Mouse (Mus musculus) thymus, postnatal 0 days (tissue): Measurements from ENCODE around the gene Tstd3. TPM values are rescaled to one million over a fixed set of nuclear protein-coding genes. Genes with fewer than 3 reads are reported as not detected.

Experiments
- DNase-seq: peaks from one replicate; pipeline ENCODE4 v3.0.0-alpha.2; 2015; ENCODE audit warnings: low spot score
- polyA plus RNA-seq: library from polyadenylated mRNA; unstranded; fragments of >200 nt; fragmentation: Nextera tagmentation; extraction: Ambion mirVana; gene quantifications from 2 replicates; pipeline ENCODE4 v1.2.1, GENCODE M21; 2015

The Tstd3 gene
- 9.1 and 9.4 TPM in 2 replicates for polyA plus RNA-seq

DNA sequence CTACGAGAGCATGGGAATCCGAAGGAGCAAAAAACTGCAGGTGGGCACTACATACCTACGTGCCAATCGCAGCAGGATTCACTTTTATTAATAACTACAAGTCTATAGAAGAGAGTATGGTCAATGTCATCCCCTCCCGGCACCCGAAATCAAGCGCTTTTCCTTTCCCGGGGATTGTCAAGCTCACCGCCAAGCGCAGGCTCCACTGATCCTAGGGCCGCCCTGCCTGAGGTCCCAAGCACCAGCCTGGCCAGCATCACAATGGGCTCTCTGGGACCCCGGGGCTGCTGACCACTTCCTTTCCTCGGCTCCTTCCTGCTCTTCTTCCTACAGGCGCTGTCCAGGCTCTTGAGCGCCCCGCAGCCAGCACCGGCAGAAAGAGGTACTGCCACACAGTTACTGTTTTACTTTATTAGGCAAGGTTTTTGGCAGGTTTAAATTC, at the start of gene Tstd3, which contains the start of gene Usp45:
Tstd3 (minus strand) TSS at position 350 of the 442 bp plus-strand sequence.
Usp45 (plus strand) TSS at position 294 of the 442 bp plus-strand sequence.
- peak; percentile 77 for DNase-seq

DNA sequence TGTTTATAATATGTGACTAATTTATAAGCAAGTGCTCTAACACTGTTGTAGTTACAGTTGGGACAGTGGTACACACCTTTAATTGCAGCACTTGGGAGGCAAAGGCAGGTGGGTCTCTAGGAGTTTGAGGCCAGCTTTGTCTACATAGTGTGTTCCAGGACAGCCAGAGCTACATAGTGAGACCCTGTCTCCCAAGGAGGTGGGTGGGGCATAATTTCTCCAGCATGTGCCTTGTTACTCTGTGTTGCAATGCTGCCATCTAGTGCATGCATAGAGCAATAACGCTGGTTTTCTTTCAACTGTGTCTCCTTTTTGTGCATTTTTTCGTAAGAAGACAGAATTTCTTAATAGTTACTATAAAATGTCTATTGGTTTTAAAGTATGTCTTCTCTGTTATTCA, 47.0 kb upstream of the Tstd3 start:
- DNase-seq, result peak; percentile 68

DNA sequence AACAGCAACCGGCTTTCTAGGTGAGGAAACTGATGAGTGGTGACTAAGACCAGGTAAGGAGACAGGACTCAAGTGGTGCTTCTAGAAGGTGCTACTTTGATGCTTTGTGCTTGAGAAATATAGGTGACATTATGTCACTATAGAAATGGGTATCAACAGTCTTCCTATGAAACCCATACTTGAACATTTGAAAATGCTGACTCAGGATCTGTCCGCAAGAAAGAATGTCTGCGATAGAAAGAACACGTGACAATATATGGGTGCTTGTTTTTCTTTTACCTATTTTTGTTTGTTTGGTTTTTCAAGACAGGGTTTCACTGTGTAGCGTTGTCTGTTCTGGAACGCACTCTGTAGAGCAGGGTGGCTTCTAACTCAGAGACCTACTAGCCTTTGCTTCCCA, 45.6 kb upstream of the Tstd3 start:
- no peak for DNase-seq

DNA sequence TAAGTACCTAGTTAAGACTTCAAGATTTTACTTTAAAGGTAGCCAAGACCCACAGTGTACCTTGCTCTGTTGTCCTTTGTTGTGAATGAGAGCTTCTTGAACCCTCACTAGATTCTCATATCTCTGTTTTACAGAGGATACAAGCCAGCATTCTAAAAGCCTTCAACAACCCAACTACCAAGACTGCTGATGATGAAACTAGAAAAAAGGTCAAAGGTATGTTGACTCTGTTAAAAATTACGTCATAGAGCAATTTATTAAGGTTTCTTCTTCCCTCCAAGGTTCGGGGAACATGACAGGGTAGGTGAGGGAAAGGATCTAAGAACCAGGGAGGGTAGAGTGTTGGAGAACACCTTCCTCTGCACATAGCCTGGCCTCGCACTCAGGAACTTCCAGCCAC, 43.6 kb upstream of the Tstd3 start:
- DNase-seq, result no peak

DNA sequence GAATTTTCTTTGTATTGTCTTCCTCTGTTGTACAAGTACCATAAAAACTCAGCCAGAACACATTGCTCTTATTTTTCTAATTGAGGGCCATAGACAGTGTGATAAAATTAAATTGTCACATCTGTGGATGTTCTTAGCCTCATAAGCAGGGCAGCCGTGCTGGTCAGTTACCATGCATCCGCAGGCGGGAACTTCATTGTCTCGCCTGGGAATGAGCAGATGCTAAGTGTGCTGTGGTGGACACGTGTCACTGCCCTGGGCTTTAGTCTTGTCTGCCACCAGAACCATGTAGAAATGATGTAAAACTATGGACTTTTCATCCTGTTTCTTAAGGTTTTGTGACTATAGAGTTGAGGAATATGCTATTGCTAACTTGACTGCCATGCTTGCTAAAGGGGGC, 40.2 kb upstream of the Tstd3 start:
- DNase-seq, result no peak

DNA sequence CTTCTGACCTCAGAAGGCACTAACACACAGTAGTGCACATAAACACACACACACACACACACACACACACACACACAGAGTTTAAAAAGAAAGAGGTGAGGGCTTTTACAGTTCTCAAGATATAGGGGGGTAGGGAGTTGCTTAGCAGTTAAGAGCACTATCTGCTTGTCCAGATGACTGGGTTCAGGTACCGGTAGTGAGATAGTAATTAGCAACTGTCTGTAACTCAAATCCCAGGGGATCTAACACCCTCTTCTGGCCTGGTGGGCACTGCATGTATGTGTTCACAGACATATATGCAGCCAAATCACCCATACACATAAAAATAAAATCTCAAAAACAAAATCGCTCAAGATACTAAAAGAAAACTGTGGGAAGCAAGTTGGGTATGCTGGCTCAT, 34.6 kb upstream of the Tstd3 start:
- DNase-seq, result no peak

DNA sequence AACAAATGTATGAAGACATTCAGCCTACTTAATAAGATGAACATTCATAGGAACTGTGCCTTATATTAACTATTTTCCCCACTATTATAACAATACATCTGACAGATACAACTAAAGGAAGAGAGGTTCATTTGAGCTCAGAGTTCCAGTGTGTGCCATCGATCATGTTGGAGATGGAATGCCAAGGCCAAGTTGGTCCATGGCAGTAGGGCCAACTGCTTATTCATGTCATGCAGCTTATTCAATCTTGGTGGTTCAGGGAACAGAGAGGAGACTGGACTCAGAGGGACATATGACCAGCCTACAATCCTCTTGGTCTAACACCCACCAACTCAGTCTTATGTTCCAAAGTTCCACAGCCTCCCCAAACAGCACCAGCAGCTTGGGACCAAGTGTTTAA, 34.0 kb upstream of the Tstd3 start:
- DNase-seq, result no peak

DNA sequence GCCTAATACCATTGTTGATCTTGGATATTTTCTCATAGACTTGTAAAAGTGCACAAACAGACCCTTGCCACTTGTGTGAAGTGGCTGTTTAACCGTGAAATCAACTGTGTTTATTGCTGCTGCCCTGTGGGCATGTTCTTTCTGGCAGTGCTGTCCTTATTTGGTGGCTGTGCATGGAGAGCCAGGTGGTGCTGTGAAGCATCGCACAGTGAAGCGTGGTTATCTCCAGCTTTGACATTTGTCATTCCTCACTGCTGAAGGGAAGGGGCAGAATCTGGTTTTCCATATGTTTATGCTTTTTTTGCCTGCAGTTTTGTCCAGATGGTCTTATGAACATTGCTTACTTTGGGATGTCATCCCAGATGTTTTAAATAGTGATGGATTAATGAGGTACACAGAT, 26.6 kb upstream of the Tstd3 start:
- no peak for DNase-seq

DNA sequence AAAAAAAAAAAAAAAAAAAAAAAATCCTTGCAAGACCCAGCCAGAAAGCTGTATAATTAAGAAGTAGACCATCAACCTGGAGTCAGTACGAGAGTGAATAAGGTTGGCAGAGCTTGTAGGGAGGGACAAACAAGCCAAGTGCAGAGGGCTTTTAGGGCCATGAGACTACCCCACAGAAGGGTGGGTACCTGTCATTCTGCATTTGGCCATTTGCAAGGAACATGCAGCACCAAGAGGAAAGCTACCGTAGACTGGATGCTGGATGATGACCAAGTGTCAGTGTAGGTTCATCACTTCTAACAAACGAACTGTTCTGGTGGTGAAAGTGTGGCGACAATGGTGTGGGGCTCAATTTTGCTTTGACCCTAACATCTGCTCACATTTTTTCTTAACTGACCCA, 22.8 kb upstream of the Tstd3 start:
- DNase-seq, result no peak

DNA sequence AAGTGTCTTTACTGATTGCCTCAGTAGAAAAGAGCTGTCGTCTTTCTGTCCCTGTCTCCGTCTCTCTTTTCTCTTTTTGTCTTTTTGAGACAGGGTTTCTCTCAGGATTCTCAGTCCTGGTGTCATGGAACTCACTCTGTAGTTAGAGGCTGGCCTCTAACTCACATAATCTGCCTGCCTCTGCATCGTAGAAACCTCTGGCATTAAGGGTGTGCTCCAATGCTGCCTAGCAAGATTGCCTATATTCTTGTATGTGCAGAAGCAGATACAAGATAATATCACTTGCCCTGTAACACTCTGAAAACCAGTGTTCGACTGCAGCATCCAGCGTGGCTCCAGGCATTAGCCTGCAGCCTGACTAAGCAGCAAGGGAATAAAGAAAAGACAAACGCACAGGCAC, 21.9 kb upstream of the Tstd3 start:
- DNase-seq, result no peak

DNA sequence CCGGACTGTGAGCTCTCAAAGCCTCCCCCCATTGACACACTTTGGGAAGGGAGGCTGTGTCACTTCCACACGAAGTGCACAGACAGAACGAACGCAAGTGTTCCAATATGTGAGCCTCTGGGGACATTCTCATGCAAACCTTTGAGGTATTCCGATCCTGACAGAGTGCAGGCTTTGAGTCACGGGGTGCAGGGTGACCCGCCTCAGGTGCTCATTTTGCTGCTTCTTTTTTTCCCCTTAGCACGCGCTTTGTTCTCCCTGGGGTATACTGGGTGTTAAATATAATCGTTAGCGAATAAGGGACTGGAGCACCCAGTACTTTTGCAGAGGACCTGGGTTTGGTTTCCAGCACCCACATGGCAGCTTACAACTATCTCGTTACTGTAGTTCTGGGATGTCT, 19.3 kb upstream of the Tstd3 start:
- DNase-seq, result no peak

DNA sequence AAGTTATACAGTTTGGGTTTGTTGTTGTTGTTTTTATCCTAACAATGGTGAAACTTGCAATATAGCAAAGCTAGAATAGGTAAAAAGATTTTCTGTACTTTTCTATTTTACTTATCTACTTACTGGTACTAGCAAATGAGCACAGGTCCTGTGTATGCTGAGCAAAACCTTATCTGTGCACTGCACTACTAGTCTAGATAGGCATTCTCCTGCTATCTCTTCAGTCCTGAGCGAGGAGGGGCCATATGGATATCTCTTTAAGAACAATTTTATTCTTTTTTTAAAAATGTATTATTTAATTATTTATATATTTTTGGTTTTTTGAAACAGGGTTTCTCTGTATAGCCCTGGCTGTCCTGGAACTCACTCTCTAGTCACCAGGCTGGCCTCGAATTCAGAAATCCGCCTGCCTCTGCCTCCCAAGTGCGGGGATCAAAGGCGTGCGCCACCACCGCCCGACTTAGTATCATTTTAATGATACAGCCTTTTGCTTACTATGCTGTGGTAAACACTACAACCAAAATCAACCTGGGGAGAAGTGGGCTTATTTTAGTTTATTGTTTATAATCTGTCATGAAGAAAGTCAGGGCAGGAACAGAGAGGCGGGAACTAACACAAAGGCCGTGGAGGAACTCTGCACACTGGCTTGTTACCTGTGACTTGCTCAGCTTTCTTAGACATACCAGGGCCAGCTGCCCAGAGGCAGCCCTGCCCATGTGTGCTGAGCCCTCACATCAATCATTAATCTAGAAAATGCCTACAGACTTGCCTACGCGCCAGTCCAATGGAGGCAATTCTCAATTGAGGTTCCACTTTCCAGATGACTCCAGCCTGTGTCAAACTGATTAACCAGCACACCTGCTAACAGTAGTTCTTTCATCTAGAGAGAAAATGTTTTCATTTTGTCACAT, 14.1 kb upstream of the Tstd3 start:
- DNase-seq, result no peak

DNA sequence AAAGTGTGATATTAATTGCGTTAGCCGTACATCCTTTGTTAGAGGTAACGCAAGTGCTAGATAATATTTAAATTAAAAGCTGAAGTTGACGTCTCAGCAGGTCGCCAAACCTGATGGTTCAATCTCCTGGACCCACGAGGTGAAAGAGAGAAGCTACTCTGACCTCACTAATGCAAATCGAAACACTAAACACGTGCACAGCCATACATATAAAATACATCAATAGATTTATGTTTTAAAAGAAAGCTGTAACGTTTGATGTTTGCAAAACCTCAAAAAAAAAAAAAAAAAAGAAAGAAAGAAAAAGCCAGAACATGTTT, 9.9 kb upstream of the Tstd3 start:
- no peak for DNase-seq

DNA sequence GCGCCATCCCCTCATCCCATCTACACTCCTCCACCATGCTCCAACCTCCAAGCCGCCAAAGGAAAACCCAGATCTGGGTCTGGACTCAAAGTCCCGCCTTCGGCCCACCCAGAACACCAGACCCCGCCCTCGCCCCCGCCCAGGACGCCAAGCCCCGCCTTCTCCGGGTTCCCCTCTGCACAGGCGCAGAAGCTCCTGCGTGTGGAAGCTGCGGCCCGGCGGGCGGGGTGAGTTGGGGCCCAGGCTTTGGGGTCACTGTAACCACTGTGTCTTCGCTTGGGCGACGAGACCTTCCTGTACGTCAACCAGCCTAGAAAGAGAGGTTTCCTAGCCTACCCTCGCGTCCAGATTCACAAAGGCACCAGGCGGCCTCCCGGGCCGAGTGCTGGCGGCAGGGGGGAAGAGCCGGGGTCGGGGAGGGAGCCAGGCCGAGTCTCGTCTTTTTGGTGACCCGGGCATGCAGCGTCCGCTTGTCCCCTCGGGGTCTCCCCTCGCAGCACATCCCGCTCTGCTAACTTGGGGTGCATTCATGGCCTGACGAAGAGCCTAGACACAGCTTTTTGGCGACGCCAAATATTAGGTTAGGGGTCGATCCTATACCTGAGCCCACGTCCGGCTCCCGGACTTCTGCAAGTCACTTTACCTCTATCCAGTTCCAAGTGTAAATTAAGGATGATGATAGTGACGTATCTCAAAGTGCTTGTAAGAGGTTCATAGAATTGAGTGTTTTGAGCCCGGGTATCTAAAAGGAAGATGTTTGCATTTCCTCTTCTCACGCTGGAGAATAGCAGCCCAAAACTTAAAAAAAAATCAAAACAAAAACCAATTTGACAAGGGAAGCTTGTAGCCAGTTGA, 9.3 kb upstream of the Tstd3 start:
- DNase-seq, result peak; percentile 90

DNA sequence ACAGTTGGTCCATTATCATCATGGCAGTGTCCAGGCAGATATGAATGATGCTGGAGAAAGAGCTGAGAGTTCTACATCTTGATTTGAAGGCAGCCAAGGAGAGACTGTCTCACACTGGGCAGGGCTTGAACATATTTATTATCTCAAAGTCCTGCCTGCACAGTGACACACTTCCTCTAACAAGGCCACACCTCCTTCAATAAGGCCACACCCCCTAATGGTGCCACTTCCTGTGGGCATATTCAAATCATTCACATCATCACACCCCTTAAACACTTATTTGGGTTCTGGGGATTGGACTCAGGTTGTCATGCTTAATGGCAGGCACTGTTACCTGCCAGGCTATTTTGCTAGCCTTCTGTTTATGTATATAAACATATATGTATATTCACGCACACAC, 5.3 kb upstream of the Tstd3 start:
- DNase-seq, result no peak

DNA sequence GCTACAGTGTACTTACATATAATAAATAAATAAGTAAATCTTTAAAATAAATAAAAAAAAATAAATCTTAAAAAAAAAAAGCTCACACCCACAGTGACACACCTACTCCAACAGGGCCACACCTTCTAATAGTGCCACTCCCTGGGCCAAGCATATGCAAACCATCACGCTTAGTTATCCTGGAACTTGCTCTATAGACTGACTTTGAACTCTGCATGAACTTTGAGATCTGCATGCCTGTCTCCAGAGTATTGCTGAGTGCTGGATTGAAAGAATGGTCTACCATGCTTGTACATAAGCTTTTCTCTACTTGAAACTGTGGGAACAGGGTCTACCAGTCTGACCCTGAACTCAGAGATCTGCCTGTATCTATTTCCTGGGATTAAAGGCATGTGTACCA, 4.1 kb upstream of the Tstd3 start:
- DNase-seq, result no peak

DNA sequence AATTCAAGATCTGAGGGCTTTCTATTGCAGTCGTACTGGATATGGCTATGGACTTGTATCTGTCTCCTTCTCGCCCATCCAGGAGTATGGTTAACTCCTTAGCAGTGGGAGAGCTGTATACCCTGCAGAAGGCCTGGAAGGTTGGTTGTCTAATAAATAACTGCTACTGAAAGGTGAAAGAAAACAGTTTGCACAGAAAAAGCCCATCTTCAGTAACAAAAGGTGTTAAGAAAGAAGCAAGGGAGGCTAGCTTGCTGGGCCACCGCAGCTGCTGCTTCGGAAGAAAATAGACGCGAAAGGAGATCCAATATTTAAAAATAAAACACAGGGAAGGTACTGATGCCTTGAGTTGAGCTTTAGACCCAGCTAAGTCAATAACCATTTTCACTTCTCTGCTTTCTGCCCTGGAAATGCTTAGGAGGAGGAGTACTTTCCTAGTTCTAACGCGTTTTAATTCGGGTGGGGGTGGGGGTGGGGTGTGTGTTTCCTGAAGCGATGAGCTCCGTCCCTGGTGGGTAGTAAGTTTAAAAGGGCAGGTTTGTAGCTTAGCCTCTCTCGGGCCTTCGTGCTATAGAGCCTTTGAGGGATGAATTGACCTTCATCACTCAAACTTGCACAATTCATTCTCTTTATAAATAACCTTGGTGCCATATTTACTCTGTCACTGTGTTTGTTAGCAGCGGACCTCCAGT, 695 bp downstream of the Tstd3 start:
- no peak for DNase-seq

DNA sequence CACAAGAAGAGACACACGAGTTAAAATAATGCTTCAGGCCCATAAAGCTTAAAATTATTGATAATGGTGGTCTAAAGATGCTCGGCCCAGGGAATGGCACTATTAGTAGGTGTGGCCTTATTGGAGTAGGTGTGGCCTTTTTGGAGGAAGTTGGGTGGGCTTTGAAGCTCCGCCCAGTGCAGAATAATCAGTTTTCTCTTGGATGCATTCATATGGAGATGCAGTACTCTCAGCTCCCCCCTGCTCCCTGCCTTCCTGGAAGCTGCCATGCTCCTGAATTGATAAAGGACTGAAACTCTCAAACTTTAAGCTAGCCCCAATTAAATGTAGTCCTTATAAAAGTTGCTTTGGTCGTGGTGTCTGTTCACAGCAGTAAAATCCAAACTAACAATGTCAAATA, 3.2 kb downstream of the Tstd3 start:
- DNase-seq, result no peak

DNA sequence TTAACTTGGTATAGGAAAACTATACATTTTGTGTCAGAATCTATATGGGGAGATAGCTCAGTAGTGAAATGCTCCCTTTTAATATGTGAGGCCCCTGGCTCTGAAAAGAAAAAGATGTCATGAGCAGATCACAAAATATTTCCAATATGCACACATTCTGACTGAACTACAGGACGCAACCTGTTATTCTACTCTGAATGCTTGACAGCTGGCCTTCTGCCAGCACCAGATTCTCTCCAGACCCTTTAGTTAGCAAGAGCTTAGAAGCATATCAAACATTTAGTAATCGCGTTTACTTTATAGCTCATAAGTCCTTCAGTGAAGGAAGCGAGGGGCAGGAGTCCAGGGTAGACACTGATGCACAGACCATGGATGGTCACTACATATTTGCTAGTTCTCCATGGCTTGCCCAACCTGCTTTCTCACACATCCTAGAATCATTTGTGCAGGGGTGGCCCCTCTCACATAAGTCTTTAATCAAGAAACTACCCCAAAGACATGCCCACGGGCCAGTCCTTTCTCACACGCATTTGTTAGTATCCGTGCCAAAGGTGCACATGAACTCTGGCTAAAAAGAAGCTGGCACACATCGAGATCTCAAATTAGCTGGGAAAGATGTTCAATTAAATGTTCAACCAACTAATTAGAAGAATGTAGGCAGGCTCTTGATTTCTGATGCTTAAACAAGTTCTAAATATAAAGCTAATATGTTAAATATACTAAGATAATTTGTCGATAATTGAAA, 5.4 kb downstream of the Tstd3 start:
- no peak for DNase-seq

DNA sequence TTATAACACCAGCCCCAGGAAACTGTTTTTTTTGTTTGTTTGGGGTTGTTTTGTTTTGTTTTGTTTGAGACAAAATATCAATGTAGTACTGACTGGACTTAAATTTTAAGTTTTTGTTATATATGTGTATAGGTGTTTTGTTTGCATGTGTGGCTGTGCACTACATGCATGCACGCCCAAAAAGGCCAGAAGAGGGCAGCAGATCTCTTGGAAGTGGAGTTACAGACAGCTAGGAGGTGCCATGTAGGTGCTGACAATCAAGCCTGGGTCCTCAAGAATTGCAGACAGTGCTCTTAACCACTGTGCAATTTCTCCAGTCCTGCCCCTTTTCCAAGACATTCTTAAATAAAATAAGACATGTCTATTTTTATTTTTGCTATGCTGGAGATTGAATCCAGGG, 8.2 kb downstream of the Tstd3 start:
- no peak for DNase-seq

DNA sequence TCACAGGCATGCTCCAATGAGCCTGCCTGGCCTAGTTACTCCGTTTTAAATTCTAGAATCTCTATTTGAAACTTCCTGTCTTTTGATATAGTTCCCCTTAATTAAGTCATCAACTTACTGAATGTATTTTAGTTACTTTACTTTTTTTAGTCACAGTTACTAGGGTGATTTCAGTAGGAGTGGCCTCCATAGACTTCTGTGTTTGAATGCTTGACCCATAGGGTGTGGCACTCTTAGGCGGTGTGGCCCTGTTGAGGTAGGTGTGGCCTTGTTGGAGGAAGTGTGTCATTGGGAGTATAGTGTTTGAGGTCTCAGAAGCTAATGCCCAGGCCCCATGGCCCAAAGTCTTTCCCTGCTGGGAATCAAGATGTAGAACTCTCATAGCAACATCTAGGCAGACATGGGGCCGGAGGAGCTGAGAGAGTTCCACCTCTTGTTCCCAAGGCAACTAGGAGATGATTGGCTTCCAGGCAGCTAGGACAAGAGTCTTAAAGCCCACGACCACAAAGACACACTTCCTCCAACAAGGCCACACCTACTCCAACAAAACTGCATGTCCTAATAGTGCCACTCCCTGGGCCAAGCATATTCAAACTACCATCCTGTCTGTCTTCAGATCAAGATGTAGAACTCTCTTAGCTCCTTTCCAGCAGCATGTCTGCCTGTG, 11.8 kb downstream of the Tstd3 start:
- no peak for DNase-seq
